Mouse (Mus musculus): ENCODE results near the gene 4933430I17Rik.

- no peak for TF ChIP-seq CTCF (IDR thresholded peaks at IDR 0.05; ENCODE audit: extremely low read depth, insufficient read depth, insufficient read length, insufficient replicate concordance)
- TF ChIP-seq POLR2A (IDR thresholded peaks at IDR 0.05; ENCODE audit: low read depth, low read length): no peak
Measured at GRCm38 (mm10) chr4:62570029-62570428, 44.9 kb downstream of the 4933430I17Rik start.

Data from spleen, adult 2 months (tissue).